Mouse (Mus musculus): ENCODE measurements at regions not wholly inside any gene's neighbourhood (a gene's known extent, or its start where the extent isn't known, plus 50 kb on each side); places are given as distances from the start of the nearest gene placed in this dataset.

GRCm38 (mm10) chr2:51387136-51387535 is 238.2 kb upstream of the Rnd3 start:
- no peak for TF ChIP-seq CTCF (IDR thresholded peaks at IDR 0.05; ENCODE audit: low read depth)
- no peak for TF ChIP-seq EP300 (IDR thresholded peaks at IDR 0.05; ENCODE audit: low read depth)

Data from liver, postnatal 0 days (tissue).